Mouse (Mus musculus) brain, embryonic 14.5 days (tissue): ENCODE measurements around the gene Cpa3. TPM values are rescaled to one million over a fixed set of nuclear protein-coding genes. Genes with fewer than 3 reads are reported as not detected.

Source experiments
- DNase-seq: peaks from one replicate; pipeline ENCODE4 v3.0.0-alpha.2; 2011; ENCODE audit warnings: low read depth
- CTCF ChIP-seq: fragments of 200-500 bp; IDR thresholded peaks from 2 replicates; pipeline ENCODE4 v1.5.1; 2012; ENCODE audit warnings: inconsistent platforms, mild to moderate bottlenecking, moderate library complexity, borderline replicate concordance; ENCODE audit not compliant: insufficient read depth, insufficient read length; ENCODE audit errors: extremely low read depth
- POLR2A ChIP-seq: fragments of 200-500 bp; IDR thresholded peaks from 2 replicates; pipeline ENCODE4 v1.6.1; 2012; ENCODE audit warnings: mild to moderate bottlenecking, inconsistent platforms, borderline replicate concordance; ENCODE audit not compliant: poor library complexity, insufficient read depth, insufficient read length, severe bottlenecking; ENCODE audit errors: extremely low read depth
- polyA plus RNA-seq: library from polyadenylated mRNA; depleted of rRNA; stranded (reverse); fragments of >200 nt; gene quantifications from 2 replicates; pipeline ENCODE4 v1.2.3, GENCODE M21; 2012; rRNA removed

Gene Cpa3
- polyA plus RNA-seq, result 2.2 and 4.4 TPM in 2 replicates

DNA sequence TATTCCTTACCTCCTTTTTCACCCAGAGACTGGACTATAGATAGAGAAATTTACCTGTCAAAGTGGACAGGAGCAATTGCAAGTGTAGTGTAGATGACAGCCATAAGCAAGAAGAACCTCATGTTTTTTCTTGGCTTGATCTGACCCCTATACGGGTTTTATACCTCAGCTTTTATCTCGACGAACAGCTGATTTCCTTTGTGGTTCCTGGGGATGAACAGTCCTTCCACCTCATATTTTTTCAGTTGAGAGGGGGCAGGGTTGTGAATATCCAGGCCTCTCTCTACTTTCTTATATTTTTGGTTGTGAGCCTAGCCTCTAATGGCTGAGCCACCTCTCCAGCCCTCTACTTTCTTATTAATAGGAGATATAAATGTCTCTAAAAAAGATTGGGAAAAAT lies at the start of gene Cpa3:
TSS of gene Cpa3 (minus strand) at position 132 of the 400 bp plus-strand sequence.
- DNase-seq, result no peak
- TF ChIP-seq CTCF (no peak), POLR2A (no peak)

DNA sequence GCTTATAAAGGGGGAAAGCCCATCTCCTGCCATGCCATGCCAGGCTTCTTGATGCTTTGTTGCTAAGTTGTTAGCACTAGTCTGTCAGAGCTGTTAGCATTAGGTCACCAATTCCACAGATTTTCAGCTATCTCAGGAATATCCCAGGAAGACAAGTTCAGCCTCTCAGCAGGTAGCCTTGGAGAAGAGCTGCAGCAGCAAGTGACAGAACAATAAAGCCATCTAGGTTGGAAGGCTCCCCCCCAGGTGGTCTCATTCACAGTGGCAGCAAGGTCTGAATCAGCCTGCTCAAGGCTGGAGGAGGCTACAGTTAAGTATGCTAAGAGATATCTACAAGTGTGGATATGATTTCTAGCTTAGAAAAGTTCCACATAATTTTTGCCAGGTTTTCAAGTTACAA lies 49.4 kb upstream of the Cpa3 start:
- TF ChIP-seq POLR2A, result no peak
- no peak for DNase-seq

DNA sequence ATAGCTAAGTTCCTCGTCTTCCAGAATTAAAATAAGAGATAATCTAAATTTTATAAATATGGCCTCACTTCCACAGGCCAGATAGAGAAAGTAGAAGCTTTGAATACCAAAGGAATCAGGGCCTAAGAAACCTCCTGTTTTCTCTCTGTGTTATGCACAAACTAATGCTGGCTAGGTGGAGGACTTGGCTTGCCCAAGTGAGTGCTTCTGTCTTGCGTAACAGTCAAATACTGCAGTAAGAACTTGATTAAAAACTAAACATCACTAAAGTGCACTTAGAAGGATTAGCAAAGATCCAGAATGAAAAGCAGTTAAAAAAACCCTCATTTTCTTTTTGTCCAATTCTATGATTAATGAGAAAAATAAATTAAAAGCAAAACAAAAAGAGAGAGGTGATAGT lies 46.8 kb upstream of the Cpa3 start:
- no peak for DNase-seq
- no peak for TF ChIP-seq POLR2A
- no peak for TF ChIP-seq CTCF

DNA sequence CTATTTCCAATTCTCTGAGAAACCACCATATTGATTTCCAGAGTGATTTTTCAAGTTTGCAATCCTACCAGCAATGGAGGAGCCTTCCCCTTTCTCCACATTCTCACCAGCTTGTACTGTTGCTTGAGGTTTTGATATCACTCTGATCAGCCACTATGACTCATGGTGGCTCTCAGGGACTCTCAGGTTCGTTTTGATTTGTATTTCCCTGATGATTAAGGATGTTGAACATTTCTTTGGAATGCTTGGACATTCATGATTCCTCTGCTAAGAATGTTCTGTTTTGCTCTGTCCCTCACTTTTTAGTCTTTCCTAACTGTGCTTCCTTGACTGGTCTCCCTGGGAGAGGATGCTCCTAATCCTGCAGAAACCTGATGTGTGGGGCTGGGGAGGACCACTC lies 39.8 kb upstream of the Cpa3 start:
- TF ChIP-seq POLR2A (no peak), CTCF (no peak)
- no peak for DNase-seq

DNA sequence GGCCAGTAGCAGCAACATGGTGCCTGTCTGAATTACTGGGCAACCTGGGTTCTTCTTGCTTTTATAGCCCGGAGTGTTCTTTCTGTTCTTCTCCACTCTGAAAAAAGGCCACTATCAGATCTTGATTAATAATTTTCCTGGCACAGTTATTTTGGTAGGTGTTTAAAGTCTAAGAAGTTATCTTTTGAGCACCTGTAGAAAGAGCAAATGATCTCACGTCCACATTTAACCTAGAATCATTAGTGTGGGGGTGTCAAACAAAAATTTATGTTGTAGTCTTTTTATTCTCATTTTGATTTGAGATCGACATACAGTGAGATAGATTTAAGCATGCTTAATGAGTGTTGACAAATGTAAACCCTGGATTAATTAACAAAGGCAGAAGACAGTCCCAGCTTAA lies 33.7 kb upstream of the Cpa3 start, which contains the start of gene Cpb1:
TSS of gene Cpb1 (minus strand) at position 101 of the 400 bp plus-strand sequence.
- TF ChIP-seq CTCF (no peak), POLR2A (no peak)
- no peak for DNase-seq

DNA sequence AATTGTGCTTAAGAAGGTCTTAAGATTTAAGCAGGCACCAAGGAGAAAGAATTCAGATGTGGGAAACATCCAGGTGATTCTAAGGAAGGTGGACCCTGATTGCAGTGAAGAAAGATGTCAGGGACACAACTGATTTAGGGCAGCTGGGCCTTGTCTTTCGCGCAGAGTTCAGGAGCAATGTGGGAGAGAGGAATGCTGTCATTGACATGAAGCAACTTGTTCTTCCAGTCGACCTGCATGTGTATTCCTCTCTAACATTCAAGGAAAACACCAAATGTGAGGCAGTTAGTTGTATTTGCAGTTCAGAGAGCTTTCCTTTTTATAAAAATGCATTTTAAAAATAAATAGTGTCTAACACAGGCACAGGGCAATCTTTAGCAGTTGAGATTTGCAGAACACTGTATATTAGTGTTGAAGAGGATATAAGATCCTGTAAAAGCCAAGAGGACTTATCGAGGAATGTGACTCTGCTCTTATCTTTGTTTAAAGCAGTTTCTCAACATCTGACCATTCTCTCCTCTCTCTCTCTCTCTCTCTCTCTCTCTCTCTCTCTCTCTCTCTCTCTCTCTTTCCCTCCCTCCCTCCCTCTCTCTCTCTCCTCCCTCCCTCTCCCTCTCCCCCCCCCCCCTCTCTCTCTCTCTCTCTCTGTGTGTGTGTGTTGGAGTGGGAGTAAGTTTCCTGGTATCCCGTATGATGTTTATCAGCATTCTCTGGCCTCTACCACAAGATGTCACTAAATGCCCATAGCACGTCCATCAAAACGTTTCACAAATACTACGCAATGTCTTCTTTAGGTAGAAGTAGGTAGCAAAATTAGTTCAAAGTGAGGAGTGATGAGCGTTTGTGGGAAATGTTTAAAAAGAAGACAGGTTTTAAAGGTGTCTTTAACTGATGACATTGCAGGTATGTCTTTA lies 12.8 kb upstream of the Cpa3 start:
- peak; percentile 44 for DNase-seq

DNA sequence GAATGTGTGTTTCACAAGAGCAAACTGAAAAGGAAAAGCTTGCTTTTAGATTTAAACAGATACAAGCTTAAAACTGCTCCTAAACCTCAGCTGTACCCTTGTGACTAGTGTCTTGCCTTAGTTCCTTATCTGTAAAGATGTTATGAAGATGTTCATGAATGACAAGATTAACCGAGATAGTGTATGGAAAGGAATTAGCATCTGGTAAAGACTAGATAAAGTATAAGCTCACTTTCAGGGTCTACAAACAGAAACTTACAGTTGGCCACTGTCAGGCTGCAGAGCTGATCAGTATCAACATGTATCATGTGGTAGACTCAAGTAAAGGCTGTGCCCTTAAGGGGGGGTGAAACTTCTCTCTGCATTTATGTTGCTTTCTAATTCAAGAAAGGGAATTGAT lies 1.9 kb upstream of the Cpa3 start:
- TF ChIP-seq POLR2A, result no peak
- DNase-seq, result no peak

More for the DNA sequence above, 12.8 kb upstream of the Cpa3 start:
- TF ChIP-seq CTCF, result peak; percentile 33; the same call in 1 of the 2 replicates
- no peak for TF ChIP-seq POLR2A

DNA sequence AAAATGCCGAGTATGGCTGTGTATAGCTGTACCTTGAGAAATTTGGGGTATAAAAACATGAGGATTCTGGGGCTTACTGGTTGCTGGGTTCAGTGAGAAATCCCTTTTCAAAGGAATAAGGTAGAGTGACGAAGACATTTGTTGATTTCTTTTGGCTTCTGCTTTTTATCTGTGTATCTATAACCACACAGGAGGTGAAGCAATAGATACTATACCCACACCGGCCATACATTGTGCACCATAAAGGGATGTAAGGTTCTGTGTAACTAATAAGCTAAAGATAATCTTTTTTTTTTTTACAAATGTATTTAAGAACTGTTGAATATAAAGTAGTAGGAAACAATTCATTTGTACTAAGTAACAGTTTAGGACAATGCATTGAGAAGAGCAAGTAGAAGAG lies 2.2 kb downstream of the Cpa3 start:
- TF ChIP-seq CTCF (no peak), POLR2A (no peak)

DNA sequence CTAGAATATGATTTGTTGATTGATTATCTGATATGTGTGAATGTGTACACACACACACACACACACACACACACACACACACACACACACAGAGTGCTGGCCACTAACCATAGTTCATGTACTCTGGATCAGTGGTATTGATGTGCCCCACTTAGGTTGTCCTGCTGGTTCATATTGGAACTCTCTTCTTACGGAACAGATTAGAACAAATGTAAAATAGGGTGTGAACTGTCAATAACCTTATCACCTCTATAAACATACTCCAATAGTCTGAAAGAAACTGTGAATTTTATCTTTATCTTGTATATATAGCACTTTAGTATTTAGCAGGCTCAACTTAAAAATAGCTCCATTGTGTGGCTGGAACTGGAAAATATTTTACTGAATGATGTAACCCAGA lies 5.0 kb downstream of the Cpa3 start:
- TF ChIP-seq POLR2A (no peak), CTCF (no peak)
- DNase-seq, result no peak

More for the DNA sequence above, 2.2 kb downstream of the Cpa3 start:
- DNase-seq, result no peak

DNA sequence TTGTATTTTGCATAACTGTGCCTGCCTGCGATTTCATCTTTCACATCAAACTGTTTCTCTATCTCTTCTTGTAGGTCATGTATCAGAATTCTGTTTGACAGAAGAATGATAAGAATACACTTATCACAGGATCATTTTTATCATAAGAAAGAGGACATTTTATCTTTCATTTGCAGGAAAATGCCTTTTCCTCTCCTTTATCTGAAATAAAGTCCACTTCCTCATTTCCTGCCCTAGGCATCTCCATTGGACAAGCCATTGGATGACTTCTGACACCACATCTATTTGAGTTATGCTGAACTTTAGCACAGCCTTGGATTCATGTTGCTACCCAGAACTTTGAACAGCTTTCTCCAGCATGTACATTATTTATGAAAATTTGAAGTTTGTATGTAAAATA lies 13.0 kb downstream of the Cpa3 start:
- no peak for TF ChIP-seq POLR2A
- DNase-seq, result no peak

DNA sequence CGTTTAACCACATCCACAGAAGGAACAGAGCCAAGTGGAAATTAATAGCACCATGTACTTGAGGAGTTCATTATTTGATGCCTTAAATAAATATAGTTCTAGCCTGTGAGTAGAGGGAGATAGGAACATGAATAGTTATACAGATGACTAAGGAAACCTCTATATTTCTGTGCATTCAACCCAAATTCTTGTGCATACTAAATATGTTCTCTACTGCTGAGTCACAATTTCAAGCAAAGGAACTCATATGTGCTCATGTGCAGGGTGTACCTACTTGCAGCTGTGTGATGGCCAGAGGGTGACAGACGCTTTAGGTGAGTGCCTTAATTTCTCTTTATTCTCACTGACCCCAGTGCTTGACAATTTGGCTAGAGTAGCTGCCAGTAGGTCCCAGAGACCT lies 16.6 kb downstream of the Cpa3 start:
- no peak for TF ChIP-seq CTCF
- TF ChIP-seq POLR2A, result no peak
- no peak for DNase-seq
